Mouse (Mus musculus) left cerebral cortex, postnatal 10 days (tissue): ENCODE results near the gene 1700023F06Rik. TPM values are rescaled to one million over a fixed set of nuclear protein-coding genes. Genes with fewer than 3 reads are reported as not detected.

ENCODE experiments used
- DNase-seq, 2 experiments: peaks; one replicate each; pipeline ENCODE4 v3.0.0; 2021 to 2022; ENCODE audit warnings: low spot score in 2 of 2, mixed read lengths in 1 of 2; ENCODE audit errors: extremely low spot score in 1 of 2
- intact Hi-C: fragments of 180-260 bp; cut with DNase I; formaldehyde crosslinking; loops from one replicate; pipeline ENCODE4 v1.15.1; 2025
- total RNA-seq, 2 experiments: library from RNA; stranded (reverse); gene quantifications; 2 replicates each; pipeline ENCODE4 v1.2.3; 2021

The 1700023F06Rik gene
- total RNA-seq: 1 to 10 TPM; 1.3 to 1.7 TPM

DNA sequence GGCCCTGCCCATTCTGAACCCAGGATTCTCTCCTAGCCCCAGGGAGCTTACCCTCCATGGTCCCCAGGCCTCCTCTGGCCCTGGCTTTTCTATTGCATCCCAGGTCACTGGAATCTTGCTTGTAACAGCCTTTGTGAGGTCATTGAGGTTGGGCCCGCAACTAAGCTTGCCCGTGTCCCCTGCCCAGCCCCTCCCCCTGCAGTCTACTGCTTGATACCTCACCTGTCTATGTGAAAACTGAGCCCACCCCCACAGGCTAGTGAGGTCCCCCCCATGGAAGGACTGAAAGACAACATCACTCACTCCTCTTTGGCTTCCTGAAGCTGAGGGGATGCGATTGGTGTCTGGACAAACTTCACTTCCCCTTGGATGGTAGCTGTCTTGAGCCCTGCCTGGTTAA is at the start of gene 1700023F06Rik:
Gene 1700023F06Rik (minus strand): TSS at position 101 of the 400 bp plus-strand sequence.
- intact Hi-C loops: no loop called here

GRCm38 (mm10) chr11:103257938-103258481 is 49.7 kb upstream of the 1700023F06Rik start:
- DNase-seq: no peak
- intact Hi-C loops: no loop called here

More for the DNA sequence above, at the start of gene 1700023F06Rik:
- no peak for DNase-seq

DNA sequence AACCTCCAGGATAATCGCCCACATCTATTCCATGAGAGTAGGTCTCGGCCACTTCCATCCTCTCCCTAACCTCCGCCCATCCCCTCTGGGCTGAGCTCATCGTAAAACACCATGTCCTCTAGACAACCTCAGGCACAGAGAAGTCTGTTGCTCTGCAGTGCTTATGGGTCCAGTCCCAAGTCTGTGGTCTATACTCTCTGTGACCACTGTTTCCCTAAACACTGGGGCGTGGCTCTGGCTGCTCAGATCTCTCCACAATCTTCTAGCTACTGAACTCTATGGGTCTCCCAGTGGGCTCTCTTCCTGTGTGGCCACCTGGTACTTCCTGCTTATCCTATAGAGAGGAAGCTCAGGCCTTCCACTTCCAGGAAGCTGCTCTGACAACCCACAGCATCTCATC is 45.2 kb upstream of the 1700023F06Rik start:
- intact Hi-C loops: no loop called here
- no peak for DNase-seq

DNA sequence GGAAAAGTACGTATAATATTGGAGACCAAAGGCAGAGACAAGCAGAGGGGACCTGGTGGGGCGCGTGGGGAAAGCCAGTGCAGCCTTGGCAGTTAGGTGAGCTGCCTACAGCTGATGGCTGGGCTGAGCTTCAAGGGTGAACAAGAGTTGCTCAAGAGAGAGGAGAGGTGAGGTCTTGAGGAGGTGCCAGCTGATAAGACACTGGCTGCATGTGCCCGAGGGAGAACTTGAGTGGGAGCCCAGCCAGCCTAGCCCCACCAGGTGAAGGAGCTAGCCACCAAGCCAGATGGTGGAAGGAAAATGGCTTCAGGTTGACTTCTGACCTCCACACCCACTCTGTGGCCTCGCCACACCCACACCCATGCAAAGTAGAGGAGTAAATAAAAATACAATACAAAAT is 44.0 kb upstream of the 1700023F06Rik start:
- intact Hi-C loops: no loop called here

DNA sequence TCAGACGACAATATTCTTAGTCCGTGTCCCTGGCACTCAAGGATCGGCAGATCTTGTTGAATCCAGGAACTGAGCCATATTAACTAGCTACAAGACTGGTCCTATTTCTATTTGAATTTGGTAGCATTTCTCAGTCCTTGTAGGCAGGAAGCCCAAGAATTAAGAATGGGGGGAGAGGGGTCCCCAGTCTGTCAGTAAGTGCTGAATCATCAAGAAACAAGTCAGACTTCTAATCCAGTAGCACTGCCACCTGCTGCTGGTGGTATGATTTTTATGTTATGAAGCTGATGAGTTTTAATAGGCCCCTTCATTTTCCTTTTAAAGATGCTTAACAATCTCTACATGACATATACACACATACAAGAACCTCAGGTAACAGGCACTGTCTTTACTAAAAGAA is 42.0 kb upstream of the 1700023F06Rik start:
- DNase-seq: no peak
- intact Hi-C loops: no loop called here

More for the DNA sequence above, 44.0 kb upstream of the 1700023F06Rik start:
- DNase-seq: no peak

GRCm38 (mm10) chr11:103249509-103249908 is 41.2 kb upstream of the 1700023F06Rik start:
- no peak for DNase-seq
- intact Hi-C loops: no loop called here

GRCm38 (mm10) chr11:103248837-103249236 is 40.5 kb upstream of the 1700023F06Rik start:
- intact Hi-C loops: no loop called here
- DNase-seq: no peak

- DNase-seq: peak; percentile 83 to 91
- intact Hi-C loops: no loop called here
Measured at GRCm38 (mm10) chr11:103247504-103248177, 39.3 kb upstream of the 1700023F06Rik start.

GRCm38 (mm10) chr11:103246731-103247290 is 38.5 kb upstream of the 1700023F06Rik start:
- DNase-seq: no peak
- intact Hi-C loops: no loop called here

DNA sequence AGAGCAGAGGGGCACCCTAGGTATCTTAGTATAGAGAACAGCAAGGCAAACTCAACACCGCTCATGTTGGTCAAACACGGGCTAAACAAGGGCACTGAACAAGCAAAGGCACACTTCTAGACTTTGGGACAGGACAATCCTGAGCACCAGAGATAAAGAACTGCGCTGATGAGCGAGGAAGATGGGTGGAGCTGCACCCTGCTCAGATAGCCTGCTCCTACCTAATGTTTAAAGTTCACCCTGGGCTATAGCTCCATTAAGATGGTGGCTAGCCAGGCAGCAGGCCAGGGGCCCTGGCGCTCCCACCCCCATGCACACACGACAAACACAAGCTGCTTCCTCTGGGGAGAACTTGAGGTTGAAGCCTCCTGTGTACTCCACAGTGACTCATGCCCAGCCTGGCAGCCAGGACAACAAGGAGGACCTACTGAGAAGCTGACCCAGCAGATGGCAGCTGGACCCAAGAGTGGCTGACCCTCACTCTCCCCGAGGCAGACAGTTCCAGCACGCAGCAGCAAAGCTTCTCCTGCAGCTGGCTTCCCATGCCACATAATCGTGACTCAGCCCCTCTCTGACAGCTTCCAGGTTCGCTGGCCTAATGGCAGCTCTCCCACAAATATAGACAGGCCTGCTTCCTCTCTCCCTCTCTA is 37.8 kb upstream of the 1700023F06Rik start:
- DNase-seq: peak; percentile 37 to 63
- intact Hi-C loops: no loop called here

GRCm38 (mm10) chr11:103244856-103245255 is 36.5 kb upstream of the 1700023F06Rik start:
- intact Hi-C loops: no loop called here
- DNase-seq: no peak

DNA sequence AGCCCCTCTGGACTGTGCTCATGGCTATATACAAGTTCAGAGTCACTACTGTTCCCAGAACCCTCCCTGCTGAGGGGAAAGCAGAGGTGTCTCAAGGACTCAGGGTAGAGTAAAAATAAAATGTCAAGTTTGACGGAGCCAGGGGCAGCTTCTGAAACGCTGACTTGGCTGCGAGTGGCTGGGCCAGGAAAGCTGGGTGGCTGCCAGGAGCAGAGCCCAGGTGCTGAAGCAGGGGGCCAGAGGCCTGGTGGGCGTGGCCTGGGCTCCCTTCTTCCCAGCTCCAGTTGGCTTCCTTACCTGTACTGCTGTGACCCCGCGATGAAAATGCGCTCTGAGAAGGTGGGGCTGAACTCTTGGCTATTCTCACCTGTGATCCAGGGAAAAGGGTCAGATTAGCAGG is 32.4 kb upstream of the 1700023F06Rik start:
- no peak for DNase-seq
- intact Hi-C loops: no loop called here

- intact Hi-C loops: no loop called here
- DNase-seq: no peak
Measured at GRCm38 (mm10) chr11:103237757-103238156, 29.4 kb upstream of the 1700023F06Rik start.

GRCm38 (mm10) chr11:103236903-103237302 is 28.5 kb upstream of the 1700023F06Rik start:
- intact Hi-C loops: no loop called here
- no peak for DNase-seq

GRCm38 (mm10) chr11:103236431-103236830 is 28.1 kb upstream of the 1700023F06Rik start:
- DNase-seq: no peak

DNA sequence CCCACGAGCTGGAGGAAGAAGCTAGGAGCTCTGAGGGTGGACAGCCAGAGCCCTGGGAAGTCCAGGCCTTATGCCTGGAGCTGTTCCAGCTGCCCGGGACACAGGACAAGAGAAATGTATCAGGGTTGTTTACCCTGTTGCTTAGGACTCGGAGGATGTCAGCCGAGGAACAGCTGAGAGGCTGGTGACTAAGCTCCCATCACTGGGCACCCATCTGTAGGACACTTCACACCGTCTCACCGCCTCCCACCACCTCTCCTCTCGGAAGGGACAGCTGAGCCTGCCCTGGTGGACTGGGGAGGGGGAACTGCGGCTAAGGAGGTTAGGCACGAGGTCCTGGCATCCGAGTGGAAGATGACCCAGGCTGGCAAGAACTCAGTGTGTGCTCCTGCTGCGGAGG is 27.3 kb upstream of the 1700023F06Rik start:
- intact Hi-C loops: no loop called here
- peak in 1 of 2 experiments; percentile 66 for DNase-seq

More at GRCm38 (mm10) chr11:103236431-103236830, 28.1 kb upstream of the 1700023F06Rik start:
- intact Hi-C loops: no loop called here

DNA sequence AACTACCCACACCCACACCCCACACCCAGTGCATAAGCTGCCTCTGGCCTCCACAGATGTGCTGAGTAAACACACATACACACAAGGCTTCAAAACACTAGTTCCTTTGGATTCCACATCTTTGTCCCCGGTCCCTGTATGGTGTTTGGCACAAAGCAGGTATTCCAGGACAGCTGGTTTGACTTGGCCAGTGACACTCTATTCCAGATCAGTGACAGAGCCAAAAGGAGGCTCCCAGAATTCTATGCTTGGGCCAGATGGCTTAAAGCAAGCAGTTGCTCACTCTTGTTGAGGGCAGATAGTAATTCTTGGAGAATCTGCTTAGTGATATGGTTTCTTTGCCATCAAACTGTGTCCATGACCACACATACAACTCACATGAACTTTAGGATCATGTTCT is 26.1 kb upstream of the 1700023F06Rik start:
- intact Hi-C loops: loop anchor here (5.0 kb wide), 1 partner anchor 93 kb away; no protein-coding TSS in a partner anchor
- no peak for DNase-seq

DNA sequence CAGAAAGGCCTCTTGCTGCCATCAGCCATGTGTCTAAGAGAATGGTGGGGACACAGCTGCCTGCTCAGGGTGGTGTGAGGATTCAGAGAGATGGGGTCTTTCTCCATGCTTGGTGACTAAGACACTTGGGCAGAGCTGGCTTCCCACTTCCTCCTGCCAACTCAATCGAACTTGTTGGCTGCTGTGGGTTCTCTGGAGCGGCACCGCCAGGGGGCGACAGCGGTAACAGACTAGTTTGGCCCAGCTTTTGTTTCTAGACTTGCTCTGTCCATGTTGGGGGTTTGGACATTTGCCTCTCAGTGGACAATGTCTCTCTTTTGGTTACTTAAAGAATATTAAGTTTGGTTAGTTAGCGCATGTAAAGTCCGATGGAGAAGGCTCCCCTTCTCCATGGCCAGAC is 24.6 kb upstream of the 1700023F06Rik start:
- intact Hi-C loops: loop anchor here (5.0 kb wide), 1 partner anchor 94 kb away; no protein-coding TSS in a partner anchor
- peak; percentile 77 to 87 for DNase-seq

GRCm38 (mm10) chr11:103231367-103231766 is 23.0 kb upstream of the 1700023F06Rik start:
- intact Hi-C loops: loop anchor here (5.0 kb wide), 1 partner anchor 96 kb away; no protein-coding TSS in a partner anchor
- no peak for DNase-seq
